Mouse (Mus musculus): ENCODE measurements around the gene Gm47995. TPM values are rescaled to one million over a fixed set of nuclear protein-coding genes. Genes with fewer than 3 reads are reported as not detected.

The Gm47995 gene
- polyA plus RNA-seq, 1 experiment from 2014 or later: not detected

- no peaks in the 10 kb centered on the region for H3K36me3 ChIP-seq
- no peak overlapping the region for H3K9ac ChIP-seq
- H3K9me3 ChIP-seq: no peaks in the 10 kb centered on the region
- no peak overlapping the region for H3K4me3 ChIP-seq
- no peak for ATAC-seq (ENCODE audit: insufficient number of reproducible peaks, insufficient read depth, low FRiP score, low TSS enrichment)
- no peak overlapping the region for H3K27ac ChIP-seq
- no peaks in the 10 kb centered on the region for H3K4me1 ChIP-seq
- no peaks in the 10 kb centered on the region for H3K27me3 ChIP-seq
- 92% methylated on average over 5 of the region's 5 CpGs for WGBS
- H3K4me2 ChIP-seq (replicated peaks): no peak overlapping the region
Observed at GRCm38 (mm10) chr1:151219045-151219444, 20.8 kb downstream of the Gm47995 start.

GRCm38 (mm10) chr1:151220098-151220497 is 21.9 kb downstream of the Gm47995 start:
- 65% methylated on average over 7 of the region's 7 CpGs for WGBS

GRCm38 (mm10) chr1:151222561-151223267 is 24.5 kb downstream of the Gm47995 start:
- Histone ChIP-seq H3K9me3 (no peaks in the 10 kb centered on the region), H3K27ac (no peak overlapping the region), H3K4me3 (no peak overlapping the region), H3K4me2 (replicated peaks) (no peak overlapping the region), H3K36me3 (no peaks in the 10 kb centered on the region), H3K9ac (no peak overlapping the region), H3K4me1 (no peaks in the 10 kb centered on the region), H3K27me3 (no peaks in the 10 kb centered on the region)
- 84% methylated on average over 10 of the region's 10 CpGs for WGBS
- no peak for ATAC-seq (ENCODE audit: insufficient number of reproducible peaks, insufficient read depth, low FRiP score, low TSS enrichment)

More at GRCm38 (mm10) chr1:151220098-151220497, 21.9 kb downstream of the Gm47995 start:
- no peak overlapping the region for H3K9ac ChIP-seq
- H3K9me3 ChIP-seq: no peaks in the 10 kb centered on the region
- H3K27ac ChIP-seq: no peak overlapping the region
- ATAC-seq (ENCODE audit: insufficient number of reproducible peaks, insufficient read depth, low FRiP score, low TSS enrichment): no peak
- no peak overlapping the region for H3K4me2 ChIP-seq (replicated peaks)
- no peaks in the 10 kb centered on the region for H3K27me3 ChIP-seq
- H3K4me1 ChIP-seq: no peaks in the 10 kb centered on the region
- no peak overlapping the region for H3K4me3 ChIP-seq
- no peaks in the 10 kb centered on the region for H3K36me3 ChIP-seq

- no peaks in the 10 kb centered on the region for H3K9me3 ChIP-seq
- ATAC-seq (ENCODE audit: insufficient number of reproducible peaks, insufficient read depth, low FRiP score, low TSS enrichment): no peak
- no peak overlapping the region for H3K9ac ChIP-seq
- H3K27me3 ChIP-seq: no peaks in the 10 kb centered on the region
- 80% methylated on average over 1 of the region's 1 CpGs for WGBS
- H3K4me1 ChIP-seq: no peaks in the 10 kb centered on the region
- no peak overlapping the region for H3K4me3 ChIP-seq
- H3K27ac ChIP-seq: no peak overlapping the region
- no peaks in the 10 kb centered on the region for H3K36me3 ChIP-seq
- H3K4me2 ChIP-seq (replicated peaks): no peak overlapping the region
Observed at GRCm38 (mm10) chr1:151223377-151223776, 25.1 kb downstream of the Gm47995 start.

GRCm38 (mm10) chr1:151224536-151224935 is 26.3 kb downstream of the Gm47995 start:
- H3K4me1 ChIP-seq: no peaks in the 10 kb centered on the region
- H3K4me2 ChIP-seq (replicated peaks): no peak overlapping the region
- H3K9me3 ChIP-seq: no peaks in the 10 kb centered on the region
- no peak overlapping the region for H3K9ac ChIP-seq
- no peaks in the 10 kb centered on the region for H3K36me3 ChIP-seq
- no peaks in the 10 kb centered on the region for H3K27me3 ChIP-seq
- 91% methylated on average over 1 of the region's 1 CpGs for WGBS
- no peak overlapping the region for H3K4me3 ChIP-seq
- ATAC-seq (ENCODE audit: insufficient number of reproducible peaks, insufficient read depth, low FRiP score, low TSS enrichment): no peak
- no peak overlapping the region for H3K27ac ChIP-seq

GRCm38 (mm10) chr1:151227506-151227905 is 29.3 kb downstream of the Gm47995 start:
- 66% methylated on average over 8 of the region's 8 CpGs for WGBS
- Histone ChIP-seq H3K36me3 (no peaks in the 10 kb centered on the region), H3K27me3 (no peaks in the 10 kb centered on the region), H3K9ac (no peak overlapping the region), H3K4me1 (no peaks in the 10 kb centered on the region), H3K4me3 (no peak overlapping the region), H3K27ac (no peak overlapping the region), H3K9me3 (no peaks in the 10 kb centered on the region), H3K4me2 (replicated peaks) (no peak overlapping the region)
- no peak for ATAC-seq (ENCODE audit: insufficient number of reproducible peaks, insufficient read depth, low FRiP score, low TSS enrichment)

GRCm38 (mm10) chr1:151228320-151228989 is 30.2 kb downstream of the Gm47995 start:
- ATAC-seq (ENCODE audit: insufficient number of reproducible peaks, insufficient read depth, low FRiP score, low TSS enrichment): no peak
- no peaks in the 10 kb centered on the region for H3K36me3 ChIP-seq
- no peaks in the 10 kb centered on the region for H3K9me3 ChIP-seq
- 74% methylated on average over 1 of the region's 1 CpGs for whole genome bisulfite sequencing
- H3K4me2 ChIP-seq (replicated peaks): no peak overlapping the region
- no peak overlapping the region for H3K4me3 ChIP-seq
- H3K4me1 ChIP-seq: no peaks in the 10 kb centered on the region
- no peak overlapping the region for H3K27ac ChIP-seq
- H3K27me3 ChIP-seq: no peaks in the 10 kb centered on the region
- no peak overlapping the region for H3K9ac ChIP-seq

- H3K4me2 ChIP-seq (replicated peaks): no peak overlapping the region
- ATAC-seq (ENCODE audit: insufficient number of reproducible peaks, insufficient read depth, low FRiP score, low TSS enrichment): no peak
- H3K9ac ChIP-seq: no peak overlapping the region
- H3K9me3 ChIP-seq: no peaks in the 10 kb centered on the region
- no peak overlapping the region for H3K4me3 ChIP-seq
- no peaks in the 10 kb centered on the region for H3K4me1 ChIP-seq
- H3K36me3 ChIP-seq: no peaks in the 10 kb centered on the region
- no peak overlapping the region for H3K27ac ChIP-seq
- H3K27me3 ChIP-seq: no peaks in the 10 kb centered on the region
- WGBS: 86% methylated on average over 3 of the region's 3 CpGs
Observed at GRCm38 (mm10) chr1:151232346-151232745, 34.1 kb downstream of the Gm47995 start.

GRCm38 (mm10) chr1:151233756-151234155 is 35.5 kb downstream of the Gm47995 start:
- H3K4me1 ChIP-seq: no peaks in the 10 kb centered on the region
- no peak overlapping the region for H3K9ac ChIP-seq
- no peak overlapping the region for H3K4me2 ChIP-seq (replicated peaks)
- ATAC-seq (ENCODE audit: insufficient number of reproducible peaks, insufficient read depth, low FRiP score, low TSS enrichment): no peak
- no peak overlapping the region for H3K27ac ChIP-seq
- H3K36me3 ChIP-seq: no peaks in the 10 kb centered on the region
- WGBS: 96% methylated on average over 3 of the region's 3 CpGs
- no peak overlapping the region for H3K4me3 ChIP-seq
- no peaks in the 10 kb centered on the region for H3K9me3 ChIP-seq
- H3K27me3 ChIP-seq: no peaks in the 10 kb centered on the region

GRCm38 (mm10) chr1:151235574-151235973 is 37.3 kb downstream of the Gm47995 start:
- no peak overlapping the region for H3K4me3 ChIP-seq
- ATAC-seq (ENCODE audit: insufficient number of reproducible peaks, insufficient read depth, low FRiP score, low TSS enrichment): no peak
- no peak overlapping the region for H3K4me2 ChIP-seq (replicated peaks)
- WGBS: 41% methylated on average over 2 of the region's 2 CpGs
- H3K27me3 ChIP-seq: no peaks in the 10 kb centered on the region
- H3K9me3 ChIP-seq: no peaks in the 10 kb centered on the region; the same call in 1 of the 2 replicates
- H3K36me3 ChIP-seq: no peaks in the 10 kb centered on the region
- no peaks in the 10 kb centered on the region for H3K4me1 ChIP-seq
- H3K27ac ChIP-seq: no peak overlapping the region
- H3K9ac ChIP-seq: no peak overlapping the region

GRCm38 (mm10) chr1:151236141-151236930 is 38.1 kb downstream of the Gm47995 start:
- no peaks in the 10 kb centered on the region for H3K27me3 ChIP-seq
- H3K36me3 ChIP-seq: no peaks in the 10 kb centered on the region
- no peaks in the 10 kb centered on the region for H3K4me1 ChIP-seq
- no peak for ATAC-seq (ENCODE audit: insufficient number of reproducible peaks, insufficient read depth, low FRiP score, low TSS enrichment)
- H3K27ac ChIP-seq: no peak overlapping the region
- 34% methylated on average over 13 of the region's 13 CpGs for WGBS
- no peak overlapping the region for H3K4me2 ChIP-seq (replicated peaks)
- no peaks in the 10 kb centered on the region; the same call in 1 of the 2 replicates for H3K9me3 ChIP-seq
- no peak overlapping the region for H3K4me3 ChIP-seq
- no peak overlapping the region for H3K9ac ChIP-seq

Data from embryonic facial prominence, embryonic 12.5 days (tissue).